Mouse (Mus musculus): ENCODE measurements at regions not wholly inside any gene's neighbourhood (a gene's known extent, or its start where the extent isn't known, plus 50 kb on each side); places are given as distances from the start of the nearest gene placed in this dataset.

GRCm38 (mm10) chr12:8844748-8845147 lies 73.6 kb downstream of the Sdc1 start:
- in situ Hi-C loops (cut with MboI, MseI), result loop anchor here in 1 of 2 experiments (25.0 kb wide), 1 partner anchor 1543 kb away; the partner anchor contains the start of gene Rdh14

- in situ Hi-C loops (cut with MboI, MseI), result loop anchor here in 1 of 2 experiments (25.0 kb wide), 1 partner anchor 1542 kb away; the partner anchor contains the start of gene Rdh14
Measured at GRCm38 (mm10) chr12:8845443-8845842, 74.3 kb downstream of the Sdc1 start.

GRCm38 (mm10) chr12:8846425-8847226 lies 74.8 kb upstream of the Laptm4a start:
- in situ Hi-C loops (cut with MboI, MseI), result loop anchor here in 1 of 2 experiments (25.0 kb wide), 1 partner anchor 1541 kb away; the partner anchor contains the start of gene Rdh14

- in situ Hi-C loops (cut with MboI, MseI), result loop anchor here in 1 of 2 experiments (25.0 kb wide), 1 partner anchor 1540 kb away; the partner anchor contains the start of gene Rdh14
Measured at GRCm38 (mm10) chr12:8847227-8847857, 74.1 kb upstream of the Laptm4a start.

- in situ Hi-C loops (cut with MboI, MseI), result loop anchor here in 1 of 2 experiments (25.0 kb wide), 1 partner anchor 1539 kb away; the partner anchor contains the start of gene Rdh14
Measured at GRCm38 (mm10) chr12:8847858-8848383, 73.5 kb upstream of the Laptm4a start.

GRCm38 (mm10) chr12:8853858-8854257 lies 67.6 kb upstream of the Laptm4a start:
- in situ Hi-C loops (cut with MboI, MseI), result no loop called here

- in situ Hi-C loops (cut with MboI, MseI), result no loop called here
Measured at GRCm38 (mm10) chr12:8854401-8854800, 67.1 kb upstream of the Laptm4a start.

GRCm38 (mm10) chr12:8855119-8855518 lies 66.3 kb upstream of the Laptm4a start:
- in situ Hi-C loops (cut with MboI, MseI), result no loop called here

GRCm38 (mm10) chr12:8856051-8856543 lies 65.4 kb upstream of the Laptm4a start:
- in situ Hi-C loops (cut with MboI, MseI), result no loop called here

- in situ Hi-C loops (cut with MboI, MseI), result no loop called here
Measured at GRCm38 (mm10) chr12:8857308-8857707, 64.2 kb upstream of the Laptm4a start.

- in situ Hi-C loops (cut with MboI, MseI), result no loop called here
Measured at GRCm38 (mm10) chr12:8858748-8859147, 62.7 kb upstream of the Laptm4a start.

- in situ Hi-C loops (cut with MboI, MseI), result no loop called here
Measured at GRCm38 (mm10) chr12:8859588-8859987, 61.9 kb upstream of the Laptm4a start.

- in situ Hi-C loops (cut with MboI, MseI), result loop anchor here in 1 of 2 experiments (5.0 kb wide), 1 partner anchor 52 kb away; no protein-coding TSS in a partner anchor
Measured at GRCm38 (mm10) chr12:8864830-8865229, 56.6 kb upstream of the Laptm4a start.

- in situ Hi-C loops (cut with MboI, MseI), result no loop called here
Measured at GRCm38 (mm10) chr12:8865250-8865649, 56.2 kb upstream of the Laptm4a start.

- in situ Hi-C loops (cut with MboI, MseI), result no loop called here
Measured at GRCm38 (mm10) chr12:8867104-8867503, 54.4 kb upstream of the Laptm4a start.

- in situ Hi-C loops (cut with MboI, MseI), result no loop called here
Measured at GRCm38 (mm10) chr12:8868690-8869089, 52.8 kb upstream of the Laptm4a start.

GRCm38 (mm10) chr12:8869190-8869589 lies 52.3 kb upstream of the Laptm4a start:
- in situ Hi-C loops (cut with MboI, MseI), result no loop called here
